Mouse (Mus musculus): ENCODE data around the gene Fam171a1. TPM values are rescaled to one million over a fixed set of nuclear protein-coding genes. Genes with fewer than 3 reads are reported as not detected.

Fam171a1 gene
- polyA plus RNA-seq, 1 experiment from 2014 or later, result 27.4 TPM

DNA sequence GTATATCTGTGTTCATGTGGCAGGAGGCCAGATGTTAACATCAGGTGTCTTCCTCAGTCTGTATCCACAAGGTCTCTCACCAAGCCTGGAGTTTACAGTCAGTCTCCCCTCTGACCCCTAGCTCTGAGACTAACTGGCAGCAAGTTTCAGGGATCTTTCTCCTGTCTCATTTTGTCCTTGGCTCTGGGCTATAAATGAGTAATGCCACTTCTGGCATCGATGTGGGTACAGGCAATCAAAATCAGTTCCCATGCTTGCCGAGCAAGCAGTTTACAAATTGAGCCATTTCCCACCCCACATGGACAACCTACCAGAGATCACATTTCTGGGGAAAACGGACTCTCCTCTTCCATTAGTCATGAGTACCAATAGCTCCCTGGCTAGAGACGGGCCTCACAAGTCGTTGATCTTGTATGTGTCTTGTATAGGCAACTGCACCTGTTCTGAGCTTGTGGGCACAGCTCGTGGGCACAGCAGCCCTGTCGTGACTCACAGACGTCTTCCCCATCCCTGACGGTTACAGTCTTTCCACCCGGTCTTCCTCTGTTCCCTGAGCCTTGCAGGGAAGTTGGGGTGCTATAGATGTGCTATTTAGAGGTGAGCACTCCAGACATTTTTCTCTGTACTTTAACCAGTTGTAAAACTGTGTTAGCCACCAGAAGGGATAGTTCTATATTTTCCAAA is 43.8 kb downstream of the Fam171a1 start:
- WGBS (ENCODE audit: insufficient replicate concordance), result 67% methylated on average over 10 of the region's 10 CpGs
- H3K27ac ChIP-seq (ENCODE audit: low read depth, low read length), result no peak overlapping the region
- no peaks in the 10 kb centered on the region for H3K36me3 ChIP-seq (ENCODE audit: control insufficient read depth, insufficient read depth, low read length)
- ATAC-seq (replicated peaks; ENCODE audit: insufficient number of reproducible peaks, low FRiP score, low TSS enrichment), result no peak
- no peaks in the 10 kb centered on the region for H3K9me3 ChIP-seq (replicated peaks; ENCODE audit: control insufficient read depth, low read length)
- no peak overlapping the region for H3K4me3 ChIP-seq (ENCODE audit: low read depth, low read length)
- no peaks in the 10 kb centered on the region for H3K27me3 ChIP-seq (ENCODE audit: control insufficient read depth, insufficient read depth, low read length)
- H3K4me2 ChIP-seq, result no peak overlapping the region
- H3K9ac ChIP-seq (ENCODE audit: low read depth, low read length), result no peak overlapping the region
- peaks cover 28% of the 10 kb centered on the region for H3K4me1 ChIP-seq (ENCODE audit: control insufficient read depth, insufficient read depth, low read length)

DNA sequence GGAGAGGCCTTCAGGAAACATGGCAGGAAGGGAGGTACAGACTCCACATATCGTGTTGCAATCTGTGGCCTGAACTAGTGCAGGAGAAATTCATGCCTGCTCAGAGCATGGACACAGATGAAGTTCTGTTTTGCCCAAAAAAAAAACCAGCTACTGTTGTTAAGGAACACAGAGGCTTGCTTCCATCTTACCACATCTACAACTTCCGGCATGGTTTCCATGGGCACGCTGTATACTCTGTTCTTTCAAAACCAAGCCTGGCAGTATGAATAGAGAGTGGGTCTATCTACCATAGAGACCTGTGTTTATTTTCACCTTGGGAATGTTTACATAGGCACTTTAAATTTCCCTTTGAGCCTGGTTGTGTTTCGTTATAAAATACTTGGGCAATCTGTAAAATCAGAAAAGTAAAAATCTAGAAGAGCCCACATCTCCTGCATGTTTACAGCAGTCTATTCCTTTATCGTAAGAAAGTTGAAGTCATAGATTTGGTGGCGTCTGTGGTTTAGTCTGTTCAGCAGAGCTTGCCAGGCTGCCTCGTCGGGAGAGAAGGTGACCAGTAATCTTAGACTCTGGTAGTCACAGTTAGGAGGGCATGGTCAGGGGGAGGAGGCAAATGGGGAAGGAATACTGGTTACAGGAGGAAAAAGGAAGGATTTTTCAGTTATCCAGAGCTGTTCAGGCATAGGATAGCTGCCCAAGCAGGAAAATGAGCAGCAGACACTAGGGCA is 44.8 kb downstream of the Fam171a1 start:
- Histone ChIP-seq H3K36me3 (ENCODE audit: control insufficient read depth, insufficient read depth, low read length) (no peaks in the 10 kb centered on the region), H3K4me2 (no peak overlapping the region), H3K27ac (ENCODE audit: low read depth, low read length) (peak overlapping the region; percentile 38; the same call in 1 of the 2 replicates), H3K27me3 (ENCODE audit: control insufficient read depth, insufficient read depth, low read length) (no peaks in the 10 kb centered on the region), H3K9me3 (replicated peaks; ENCODE audit: control insufficient read depth, low read length) (no peaks in the 10 kb centered on the region), H3K4me3 (ENCODE audit: low read depth, low read length) (no peak overlapping the region), H3K4me1 (ENCODE audit: control insufficient read depth, insufficient read depth, low read length) (peaks cover 34% of the 10 kb centered on the region), H3K9ac (ENCODE audit: low read depth, low read length) (no peak overlapping the region)
- ATAC-seq (replicated peaks; ENCODE audit: insufficient number of reproducible peaks, low FRiP score, low TSS enrichment), result no peak
- 63% methylated on average over 8 of the region's 8 CpGs for WGBS (ENCODE audit: insufficient replicate concordance)

DNA sequence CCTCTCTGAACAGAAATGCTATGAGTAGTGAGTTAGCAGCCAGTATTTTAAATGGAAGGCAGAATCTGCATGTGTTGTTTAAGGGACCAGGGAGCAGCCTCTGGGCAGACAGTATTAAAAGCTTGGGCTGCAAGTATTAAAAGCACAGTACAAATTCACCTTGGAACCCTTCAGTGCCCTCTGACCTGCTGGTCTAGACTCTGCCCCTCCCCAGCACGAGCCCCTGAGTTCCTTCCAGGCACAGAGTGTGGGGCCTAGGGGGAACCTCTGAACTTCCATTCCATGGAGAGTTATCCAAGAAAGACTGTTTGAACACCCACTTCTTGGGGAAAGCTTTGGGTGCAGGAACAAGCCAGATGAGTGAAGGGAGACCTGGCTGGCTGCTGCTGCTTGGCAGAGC is 47.6 kb downstream of the Fam171a1 start:
- no peak for ATAC-seq (replicated peaks; ENCODE audit: insufficient number of reproducible peaks, low FRiP score, low TSS enrichment)
- Histone ChIP-seq H3K4me2 (no peak overlapping the region), H3K9ac (ENCODE audit: low read depth, low read length) (no peak overlapping the region), H3K9me3 (replicated peaks; ENCODE audit: control insufficient read depth, low read length) (no peaks in the 10 kb centered on the region), H3K36me3 (ENCODE audit: control insufficient read depth, insufficient read depth, low read length) (no peaks in the 10 kb centered on the region), H3K27ac (ENCODE audit: low read depth, low read length) (no peak overlapping the region), H3K4me3 (ENCODE audit: low read depth, low read length) (no peak overlapping the region), H3K27me3 (ENCODE audit: control insufficient read depth, insufficient read depth, low read length) (no peaks in the 10 kb centered on the region), H3K4me1 (ENCODE audit: control insufficient read depth, insufficient read depth, low read length) (peaks cover 47% of the 10 kb centered on the region)
- WGBS (ENCODE audit: insufficient replicate concordance), result 68% methylated on average over 1 of the region's 1 CpGs

DNA sequence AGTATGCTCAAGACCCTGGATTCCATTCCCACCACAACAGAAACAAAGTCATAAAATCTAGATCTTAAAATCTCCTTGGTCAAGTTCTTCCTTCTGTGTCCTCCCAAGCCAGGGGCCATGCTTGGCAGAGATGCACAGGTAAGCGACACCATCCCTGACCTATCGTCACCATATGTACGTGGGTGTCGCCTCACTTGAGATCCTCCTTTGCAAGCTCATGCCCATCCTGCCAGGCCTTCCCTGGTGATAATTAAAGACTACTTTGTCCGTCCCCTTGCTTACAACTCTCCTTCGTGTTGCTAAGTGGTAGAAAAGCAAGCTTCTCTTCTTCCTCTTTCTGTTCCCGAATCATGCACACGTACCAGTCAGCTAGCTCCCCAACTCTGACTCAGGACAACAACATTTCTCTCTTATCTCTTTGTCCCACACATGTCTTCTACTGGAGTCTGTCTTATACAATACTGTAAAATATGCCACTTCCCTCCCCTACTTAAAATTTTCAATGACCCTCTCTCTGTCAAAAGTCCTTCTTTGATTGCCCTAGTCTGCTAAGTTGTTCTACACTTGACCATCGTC is 49.6 kb downstream of the Fam171a1 start:
- Histone ChIP-seq H3K4me3 (ENCODE audit: low read depth, low read length) (no peak overlapping the region), H3K27ac (ENCODE audit: low read depth, low read length) (no peak overlapping the region), H3K4me1 (ENCODE audit: control insufficient read depth, insufficient read depth, low read length) (peaks cover 51% of the 10 kb centered on the region), H3K9me3 (replicated peaks; ENCODE audit: control insufficient read depth, low read length) (no peaks in the 10 kb centered on the region), H3K27me3 (ENCODE audit: control insufficient read depth, insufficient read depth, low read length) (no peaks in the 10 kb centered on the region), H3K4me2 (no peak overlapping the region), H3K9ac (ENCODE audit: low read depth, low read length) (no peak overlapping the region), H3K36me3 (ENCODE audit: control insufficient read depth, insufficient read depth, low read length) (no peaks in the 10 kb centered on the region)
- ATAC-seq (replicated peaks; ENCODE audit: insufficient number of reproducible peaks, low FRiP score, low TSS enrichment), result no peak
- 68% methylated on average over 9 of the region's 9 CpGs for WGBS (ENCODE audit: insufficient replicate concordance)

DNA sequence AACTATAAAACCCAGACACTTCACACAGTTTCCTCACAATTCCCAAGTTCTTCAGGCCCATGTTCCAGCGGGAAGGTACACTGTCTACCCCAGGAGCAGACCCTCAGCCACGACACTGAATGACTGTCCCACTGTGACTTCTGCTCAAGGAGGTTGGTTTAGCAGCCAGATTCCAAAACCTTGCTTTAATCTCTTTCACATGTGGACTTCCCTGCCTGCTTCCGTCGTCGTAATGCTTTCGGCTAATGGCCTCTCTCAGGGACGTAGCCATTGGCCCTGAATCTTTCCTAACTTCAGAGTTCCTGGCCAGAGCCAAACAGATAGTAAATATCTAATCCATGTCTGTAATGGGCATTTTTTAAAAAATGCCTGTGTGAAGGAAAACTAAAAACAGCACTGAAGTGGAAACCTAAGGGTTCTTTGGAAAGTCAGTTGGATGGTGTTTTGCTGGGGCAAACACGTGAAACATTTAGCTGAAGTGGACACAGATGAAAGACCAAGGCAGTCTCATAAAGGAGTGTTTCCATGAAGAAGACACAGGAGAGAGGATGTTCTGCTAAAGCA is 51.1 kb downstream of the Fam171a1 start:
- H3K9me3 ChIP-seq (replicated peaks; ENCODE audit: control insufficient read depth, low read length), result no peaks in the 10 kb centered on the region
- no peaks in the 10 kb centered on the region for H3K36me3 ChIP-seq (ENCODE audit: control insufficient read depth, insufficient read depth, low read length)
- no peak overlapping the region for H3K4me2 ChIP-seq
- no peaks in the 10 kb centered on the region for H3K27me3 ChIP-seq (ENCODE audit: control insufficient read depth, insufficient read depth, low read length)
- H3K9ac ChIP-seq (ENCODE audit: low read depth, low read length), result no peak overlapping the region
- H3K27ac ChIP-seq (ENCODE audit: low read depth, low read length), result no peak overlapping the region
- H3K4me1 ChIP-seq (ENCODE audit: control insufficient read depth, insufficient read depth, low read length), result peaks cover 60% of the 10 kb centered on the region
- 76% methylated on average over 8 of the region's 8 CpGs for WGBS (ENCODE audit: insufficient replicate concordance)
- H3K4me3 ChIP-seq (ENCODE audit: low read depth, low read length), result no peak overlapping the region
- ATAC-seq (replicated peaks; ENCODE audit: insufficient number of reproducible peaks, low FRiP score, low TSS enrichment), result no peak

DNA sequence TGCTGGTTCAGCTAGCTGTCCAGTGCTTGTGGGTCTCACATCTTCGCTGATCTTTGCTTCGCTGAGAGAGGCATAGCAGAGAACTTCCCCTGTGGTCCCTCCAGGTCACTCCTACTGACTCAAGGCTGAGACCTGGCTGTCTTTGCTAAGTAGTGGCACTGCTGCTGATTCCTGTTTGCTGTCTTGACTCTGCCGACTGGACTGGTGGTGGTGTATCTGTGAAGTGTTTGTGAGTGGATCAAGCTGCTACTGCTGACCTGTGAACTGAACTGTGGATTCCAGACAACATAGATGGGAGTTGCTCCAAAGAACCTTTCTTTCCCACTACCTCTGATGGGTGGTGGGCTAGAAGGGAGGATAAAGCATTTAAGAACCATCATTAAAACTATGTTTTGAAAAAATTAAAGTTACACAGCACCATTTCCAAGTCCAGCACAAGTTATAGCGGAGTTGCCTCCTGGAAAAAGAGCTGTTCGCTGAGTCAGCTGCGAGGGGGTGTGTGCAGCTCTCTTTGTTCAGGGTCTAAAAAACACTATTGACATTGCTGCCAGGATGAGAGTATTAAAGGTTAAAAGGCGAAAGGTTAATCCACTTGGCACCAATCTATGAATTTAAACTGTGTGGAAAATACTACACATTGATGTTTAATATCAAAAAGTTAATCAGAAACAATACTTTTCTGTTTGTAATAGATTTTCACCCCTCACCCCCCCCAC is 52.0 kb downstream of the Fam171a1 start:
- Histone ChIP-seq H3K4me1 (ENCODE audit: control insufficient read depth, insufficient read depth, low read length) (peaks cover 69% of the 10 kb centered on the region), H3K27me3 (ENCODE audit: control insufficient read depth, insufficient read depth, low read length) (no peaks in the 10 kb centered on the region), H3K36me3 (ENCODE audit: control insufficient read depth, insufficient read depth, low read length) (no peaks in the 10 kb centered on the region), H3K27ac (ENCODE audit: low read depth, low read length) (peak overlapping the region; percentile 35; the same call in 1 of the 2 replicates), H3K4me3 (ENCODE audit: low read depth, low read length) (no peak overlapping the region), H3K9me3 (replicated peaks; ENCODE audit: control insufficient read depth, low read length) (no peaks in the 10 kb centered on the region), H3K9ac (ENCODE audit: low read depth, low read length) (no peak overlapping the region), H3K4me2 (no peak overlapping the region)
- ATAC-seq (replicated peaks; ENCODE audit: insufficient number of reproducible peaks, low FRiP score, low TSS enrichment), result no peak
- WGBS (ENCODE audit: insufficient replicate concordance), result 78% methylated on average over 7 of the region's 7 CpGs

DNA sequence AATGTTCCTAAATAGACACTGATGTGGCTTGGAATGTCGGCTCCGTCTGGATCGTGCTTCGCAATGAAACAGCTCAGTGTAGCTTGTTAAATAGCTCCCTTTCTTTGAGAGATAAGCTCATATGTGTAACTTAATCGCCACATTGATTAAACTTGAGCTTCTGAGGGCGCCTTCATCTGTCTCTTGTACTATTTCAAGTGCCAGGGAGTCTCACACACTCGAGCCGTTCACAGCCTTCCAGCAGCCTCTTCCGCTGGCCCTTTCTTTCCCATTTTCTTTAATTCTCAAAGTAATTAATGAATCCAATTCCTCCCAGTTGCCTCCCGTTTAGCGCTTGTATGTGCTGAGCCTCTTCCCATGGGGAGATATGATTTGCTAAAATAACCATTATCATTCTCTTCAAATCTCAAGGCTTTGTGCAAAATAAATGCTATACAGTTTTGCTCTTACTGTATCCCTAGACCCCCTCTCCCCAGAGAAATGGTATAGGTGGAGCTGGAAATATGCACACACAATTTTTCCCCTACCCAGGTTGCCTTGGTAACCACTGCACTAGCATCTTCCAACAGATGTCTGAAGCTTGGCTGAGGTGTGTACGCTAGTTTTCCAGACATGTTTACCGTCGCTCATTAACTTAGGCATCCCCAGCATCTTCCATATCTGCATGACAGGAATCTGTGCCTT is 54.8 kb downstream of the Fam171a1 start:
- 62% methylated on average over 14 of the region's 14 CpGs for WGBS (ENCODE audit: insufficient replicate concordance)
- no peak for ATAC-seq (replicated peaks; ENCODE audit: insufficient number of reproducible peaks, low FRiP score, low TSS enrichment)
- no peaks in the 10 kb centered on the region for H3K36me3 ChIP-seq (ENCODE audit: control insufficient read depth, insufficient read depth, low read length)
- no peak overlapping the region for H3K4me2 ChIP-seq
- H3K27me3 ChIP-seq (ENCODE audit: control insufficient read depth, insufficient read depth, low read length), result no peaks in the 10 kb centered on the region
- no peak overlapping the region for H3K4me3 ChIP-seq (ENCODE audit: low read depth, low read length)
- H3K27ac ChIP-seq (ENCODE audit: low read depth, low read length), result peak overlapping the region; percentile 35; the same call in 1 of the 2 replicates
- no peaks in the 10 kb centered on the region for H3K9me3 ChIP-seq (replicated peaks; ENCODE audit: control insufficient read depth, low read length)
- H3K4me1 ChIP-seq (ENCODE audit: control insufficient read depth, insufficient read depth, low read length), result peaks cover 68% of the 10 kb centered on the region
- no peak overlapping the region for H3K9ac ChIP-seq (ENCODE audit: low read depth, low read length)

DNA sequence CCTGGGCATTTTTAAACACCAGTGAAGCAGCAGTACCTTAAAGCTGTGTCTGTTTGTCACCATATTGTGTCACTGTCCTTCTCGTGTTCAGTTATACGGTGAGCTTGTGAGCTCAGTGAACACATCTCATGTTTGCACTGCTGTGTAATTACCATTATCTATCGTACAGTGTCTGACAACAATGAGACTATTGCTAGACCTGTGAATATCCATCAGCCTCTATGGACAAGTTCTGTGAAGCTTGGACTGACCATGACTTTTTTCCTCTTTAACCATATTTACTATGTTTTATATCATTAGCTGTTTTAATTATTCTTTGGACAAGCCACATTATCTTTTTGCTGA is 55.4 kb downstream of the Fam171a1 start:
- Histone ChIP-seq H3K27me3 (ENCODE audit: control insufficient read depth, insufficient read depth, low read length) (no peaks in the 10 kb centered on the region), H3K27ac (ENCODE audit: low read depth, low read length) (no peak overlapping the region), H3K4me1 (ENCODE audit: control insufficient read depth, insufficient read depth, low read length) (peaks cover 72% of the 10 kb centered on the region), H3K9ac (ENCODE audit: low read depth, low read length) (no peak overlapping the region), H3K36me3 (ENCODE audit: control insufficient read depth, insufficient read depth, low read length) (no peaks in the 10 kb centered on the region), H3K9me3 (replicated peaks; ENCODE audit: control insufficient read depth, low read length) (no peaks in the 10 kb centered on the region), H3K4me2 (no peak overlapping the region), H3K4me3 (ENCODE audit: low read depth, low read length) (no peak overlapping the region)
- ATAC-seq (replicated peaks; ENCODE audit: insufficient number of reproducible peaks, low FRiP score, low TSS enrichment), result no peak
- 73% methylated on average over 3 of the region's 3 CpGs for WGBS (ENCODE audit: insufficient replicate concordance)

All from heart, embryonic 11.5 days (tissue).